Mouse (Mus musculus) lung, embryonic 14.5 days (tissue): ENCODE data around the gene Brsk1. TPM values are rescaled to one million over a fixed set of nuclear protein-coding genes. Genes with fewer than 3 reads are reported as not detected.

Experiments
- ATAC-seq: fragments of 200-750 bp; cut with Nextera tagmentation; 2 replicates; pipeline ENCODE4 v1.8.0; 2017; ENCODE audit warnings: mild to moderate bottlenecking, moderate TSS enrichment, moderate library complexity; ENCODE audit not compliant: insufficient read depth
- DNase-seq: peaks from one replicate; pipeline ENCODE4 v3.0.0-alpha.2; 2015
- H3K27ac ChIP-seq: fragments of 300-500 bp; sonication (generic); 2 replicates; pipeline ENCODE4 v1.5.1; 2014; ENCODE audit warnings: low read depth, mild to moderate bottlenecking, moderate library complexity
- H3K27me3 ChIP-seq: fragments of 300-500 bp; sonication (generic); 2 replicates; pipeline ENCODE4 v1.6.1; 2014; ENCODE audit warnings: low read length, control low read depth; ENCODE audit not compliant: insufficient read depth
- H3K36me3 ChIP-seq: fragments of 300-500 bp; sonication (generic); 2 replicates; pipeline ENCODE4 v1.6.1; 2014; ENCODE audit warnings: control low read depth; ENCODE audit not compliant: insufficient read depth
- H3K4me1 ChIP-seq: fragments of 300-500 bp; sonication (generic); 2 replicates; pipeline ENCODE4 v1.6.1; 2014; ENCODE audit warnings: antibody characterized with exemption, control low read depth; ENCODE audit not compliant: insufficient read depth
- H3K4me2 ChIP-seq: fragments of 300-500 bp; sonication (generic); 2 replicates; pipeline ENCODE4 v1.6.1; 2014; ENCODE audit warnings: mild to moderate bottlenecking
- H3K4me3 ChIP-seq: fragments of 300-500 bp; sonication (generic); 2 replicates; pipeline ENCODE4 v1.5.1; 2014; ENCODE audit warnings: low read depth, low read length
- H3K9ac ChIP-seq: fragments of 300-500 bp; sonication (generic); 2 replicates; pipeline ENCODE4 v1.6.1; 2014
- H3K9me3 ChIP-seq: fragments of 300-500 bp; sonication (generic); 2 replicates; pipeline ENCODE4 v1.6.1; 2016; ENCODE audit warnings: low read depth, low read length, control low read depth
- CTCF ChIP-seq: IDR thresholded peaks from 2 replicates; pipeline ENCODE4 v1.5.1; 2016; ENCODE audit warnings: antibody characterized with exemption, low read depth
- WGBS: fragments of 180-500 bp; shearing (Covaris S2); extraction: QIAGEN DNeasy Blood & Tissue Kit; methylation state at CpG from one replicate; pipeline ENCODE4 v1.1.7; 2014; 5-methylcytosine and 5-hydroxymethylcytosine counted together
- polyA plus RNA-seq: library from polyadenylated mRNA; unstranded; fragments of >200 nt; fragmentation: Nextera tagmentation; extraction: Ambion mirVana; gene quantifications from 2 replicates; pipeline ENCODE4 v1.2.1, GENCODE M21; 2014

Brsk1 gene
- polyA plus RNA-seq, 1 experiment from 2014 or later, result 1.6 TPM

DNA sequence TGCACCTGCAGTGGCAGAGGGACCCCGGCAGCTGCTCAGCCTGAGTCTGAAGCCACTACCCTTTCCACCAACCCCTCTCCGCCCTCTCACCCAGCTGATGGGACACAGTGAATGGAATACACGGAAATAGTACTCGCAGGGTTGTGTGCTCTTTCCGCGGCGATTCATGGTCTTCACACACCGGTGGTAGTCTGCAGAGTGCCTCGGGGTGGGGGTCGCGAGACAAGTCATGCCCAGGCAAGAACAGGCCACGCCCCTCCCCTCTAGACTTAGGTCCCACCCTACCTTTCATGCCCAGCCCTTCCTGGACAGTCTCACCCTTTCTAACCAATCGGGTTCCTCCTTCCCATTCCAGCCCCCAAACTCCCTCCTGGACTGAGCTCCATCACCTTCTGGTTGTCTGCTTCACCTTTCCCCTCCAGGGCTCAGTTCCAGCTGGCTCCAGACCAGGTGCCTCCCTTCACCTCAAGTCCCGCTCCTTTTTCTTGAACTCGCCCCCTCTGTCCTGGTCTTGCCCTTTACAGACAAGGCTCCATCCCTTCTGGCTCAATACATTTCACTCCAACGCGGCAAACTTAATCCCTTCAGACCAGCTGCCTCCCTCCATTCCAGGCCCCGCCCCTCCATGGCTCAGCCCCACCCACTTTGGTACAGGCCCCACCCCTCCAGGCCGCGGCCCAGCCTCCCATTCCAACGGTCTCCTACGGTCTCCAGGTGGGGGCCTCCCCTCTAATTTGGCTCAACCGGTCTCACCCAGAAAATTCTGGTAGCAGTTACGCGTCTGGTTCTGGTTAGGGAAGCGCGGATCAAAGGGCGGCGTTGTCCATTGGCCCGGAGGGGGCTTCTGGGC lies 61.8 kb downstream of the Brsk1 start:
- Histone ChIP-seq H3K4me1 (peaks cover 3% of the 10 kb centered on the region; the same call in 1 of the 2 replicates), H3K27ac (0 out of 2 replicates have a peak overlapping the region, but pooled peaks have one; percentile 22), H3K36me3 (peaks cover under 1% of the 10 kb centered on the region; the same call in 1 of the 2 replicates), H3K9ac (peak overlapping the region; percentile 13; the same call in 1 of the 2 replicates), H3K4me3 (peak overlapping the region; percentile 41), H3K27me3 (no peaks in the 10 kb centered on the region), H3K4me2 (peak overlapping the region; percentile 60), H3K9me3 (no peaks in the 10 kb centered on the region)
- no peak for TF ChIP-seq CTCF
- 2% methylated on average over 29 of the region's 30 CpGs for WGBS
- ATAC-seq (peak; percentile 81), DNase-seq (peak; percentile 41)

- H3K4me3 ChIP-seq, result peak within 1 kb of the TSS; percentile 41
- WGBS, result 2% methylated on average over 24 of the region's 24 CpGs
- peaks cover 3% of the 10 kb centered on the region; the same call in 1 of the 2 replicates for H3K4me1 ChIP-seq
- peak within 1 kb of the TSS; percentile 22; the same call in 1 of the 2 replicates for H3K27ac ChIP-seq
- H3K4me2 ChIP-seq, result peak within 1 kb of the TSS; percentile 60
- no peaks in the 10 kb centered on the region for H3K27me3 ChIP-seq
- no peaks in the 10 kb centered on the region for H3K36me3 ChIP-seq
- peak; percentile 96 for DNase-seq
- ATAC-seq, result peak; percentile 94
- H3K9ac ChIP-seq, result peak within 1 kb of the TSS; percentile 13; the same call in 1 of the 2 replicates
- peak; percentile 27; the same call in 1 of the 2 replicates for TF ChIP-seq CTCF
- no peaks in the 10 kb centered on the region for H3K9me3 ChIP-seq
These were observed 62.6 kb downstream of the Brsk1 start, which contains the start of gene Cox6b2 for GRCm38 (mm10) chr7:4752821-4753570. Gene Cox6b2, minus strand, starts transcription at chr7:4753094.

GRCm38 (mm10) chr7:4759670-4760069 lies 69.3 kb downstream of the Brsk1 start:
- Histone ChIP-seq H3K27ac (no peak overlapping the region), H3K27me3 (no peaks in the 10 kb centered on the region), H3K4me3 (no peak overlapping the region), H3K9ac (no peak overlapping the region), H3K4me2 (no peak overlapping the region), H3K9me3 (no peaks in the 10 kb centered on the region), H3K36me3 (no peaks in the 10 kb centered on the region), H3K4me1 (no peaks in the 10 kb centered on the region)
- no peak for TF ChIP-seq CTCF
- WGBS, result 23% methylated on average over 1 of the region's 1 CpGs
- no peak for DNase-seq
- ATAC-seq, result no peak

DNA sequence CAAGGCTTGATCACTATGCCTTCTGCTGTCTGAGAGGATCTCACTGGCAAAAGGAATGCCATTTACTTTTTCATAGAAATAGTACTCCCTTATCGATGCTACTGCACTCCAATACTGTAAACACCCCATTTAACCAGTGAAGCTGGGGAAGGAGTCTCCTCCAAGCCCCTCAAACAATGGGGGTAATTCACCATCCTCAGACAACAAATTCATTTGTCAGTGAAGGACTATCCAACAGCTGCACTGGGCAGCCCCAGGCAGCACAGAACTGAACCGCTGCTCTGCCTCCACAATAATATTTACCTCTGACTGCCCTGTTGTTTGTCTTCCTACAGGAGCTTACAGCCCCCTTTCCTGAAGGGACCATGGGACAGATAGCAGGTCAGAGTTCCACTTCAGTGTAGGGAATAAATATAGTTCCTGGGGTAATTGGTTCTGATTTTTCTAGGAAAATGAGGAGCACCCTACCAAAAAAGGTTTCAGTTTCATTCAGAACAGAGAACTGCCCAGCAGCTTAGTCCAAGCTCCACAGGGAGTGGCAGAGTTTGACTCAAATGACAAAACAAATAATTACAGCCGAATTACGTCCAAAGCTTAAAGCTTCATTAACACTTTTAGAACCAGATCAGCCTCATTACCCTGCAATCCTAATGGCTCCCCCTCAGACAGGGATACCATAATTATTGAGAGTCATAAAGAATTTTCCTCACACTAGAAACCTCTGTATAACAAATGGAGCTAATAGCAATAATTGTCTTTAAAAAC lies 74.7 kb downstream of the Brsk1 start:
- Histone ChIP-seq H3K9ac (no peak overlapping the region), H3K4me3 (no peak overlapping the region), H3K4me1 (no peaks in the 10 kb centered on the region), H3K27me3 (no peaks in the 10 kb centered on the region), H3K4me2 (0 out of 2 replicates have a peak overlapping the region, but pooled peaks have one; percentile 10), H3K36me3 (no peaks in the 10 kb centered on the region), H3K27ac (no peak overlapping the region), H3K9me3 (no peaks in the 10 kb centered on the region)
- DNase-seq, result no peak
- no peak for ATAC-seq
- no peak for TF ChIP-seq CTCF
- 17% methylated on average over 4 of the region's 4 CpGs for WGBS

Other genes with a start within 250 kb of the Brsk1 start
- 25.9 and 27.3 TPM in 2 replicates for gene Rdh13, start 245.0 kb upstream of the Brsk1 start, polyA plus RNA-seq
- gene Eps8l1, start 229.9 kb upstream of the Brsk1 start, polyA plus RNA-seq, result 9.5 and 13.6 TPM in 2 replicates
- 54.3 TPM in 2 replicates for gene Ppp1r12c, start 188.9 kb upstream of the Brsk1 start, polyA plus RNA-seq
- gene Tnnt1, start 174.2 kb upstream of the Brsk1 start, polyA plus RNA-seq, result 6.3 and 15.4 TPM in 2 replicates
- gene Tnni3, start 166.4 kb upstream of the Brsk1 start, polyA plus RNA-seq, result 5.3 and 47.0 TPM in 2 replicates
- gene Dnaaf3, start 158.2 kb upstream of the Brsk1 start, polyA plus RNA-seq, result 0.87 and 1.2 TPM in 2 replicates
- 3.9 and 4.9 TPM in 2 replicates for gene Syt5, start 143.1 kb upstream of the Brsk1 start, polyA plus RNA-seq
- not detected in 2 replicates for gene Ptprh, start 86.6 kb upstream of the Brsk1 start, polyA plus RNA-seq
- gene Tmem86b, start 59.2 kb upstream of the Brsk1 start, polyA plus RNA-seq, result 1.0 and 1.3 TPM in 2 replicates
- gene Ppp6r1, start 31.6 kb upstream of the Brsk1 start, polyA plus RNA-seq, result 7.6 and 7.8 TPM in 2 replicates
- gene Hspbp1, start 5.5 kb upstream of the Brsk1 start, polyA plus RNA-seq, result 94.0 and 98.5 TPM in 2 replicates
- gene Tmem150b, start 34.6 kb downstream of the Brsk1 start, polyA plus RNA-seq, result not detected in 2 replicates
- 51.3 and 53.1 TPM in 2 replicates for gene Kmt5c, start 49.5 kb downstream of the Brsk1 start, polyA plus RNA-seq
- 37.3 and 40.1 TPM in 2 replicates for gene Cox6b2, start 62.5 kb downstream of the Brsk1 start, polyA plus RNA-seq
- gene Fam71e2, start 80.7 kb downstream of the Brsk1 start, polyA plus RNA-seq, result not detected in 2 replicates
- not detected in 2 replicates for gene Il11, start 92.3 kb downstream of the Brsk1 start, polyA plus RNA-seq
- gene Tmem190, start 92.3 kb downstream of the Brsk1 start, polyA plus RNA-seq, result not detected in 2 replicates
- gene Tmem238, start 99.1 kb downstream of the Brsk1 start, polyA plus RNA-seq, result 11.6 and 11.7 TPM in 2 replicates
- 294 and 337 TPM in 2 replicates for gene Rpl28, start 102.3 kb downstream of the Brsk1 start, polyA plus RNA-seq
- 428 and 470 TPM in 2 replicates for gene Ube2s, start 122.0 kb downstream of the Brsk1 start, polyA plus RNA-seq
- gene Shisa7, start 154.1 kb downstream of the Brsk1 start, polyA plus RNA-seq, result 1.1 and 1.3 TPM in 2 replicates
- 5.8 and 6.1 TPM in 2 replicates for gene Isoc2b, start 179.7 kb downstream of the Brsk1 start, polyA plus RNA-seq
- gene Isoc2a, start 186.5 kb downstream of the Brsk1 start, polyA plus RNA-seq, result 0.88 and 0.91 TPM in 2 replicates
- not detected in 2 replicates for gene Gm36210, start 215.9 kb downstream of the Brsk1 start, polyA plus RNA-seq
- 4.2 and 4.3 TPM in 2 replicates for gene Zfp628, start 224.6 kb downstream of the Brsk1 start, polyA plus RNA-seq
- 1.4 and 2.3 TPM in 2 replicates for gene Nat14, start 231.4 kb downstream of the Brsk1 start, polyA plus RNA-seq
- gene Ssc5d, start 235.2 kb downstream of the Brsk1 start, polyA plus RNA-seq, result 2.1 and 2.2 TPM in 2 replicates